Mouse (Mus musculus) ovary, postnatal 10 days (tissue): ENCODE measurements at regions not wholly inside any gene's neighbourhood (a gene's known extent, or its start where the extent isn't known, plus 50 kb on each side); places are given as distances from the start of the nearest gene placed in this dataset.

ENCODE experiments used
- DNase-seq: peaks from one replicate; pipeline ENCODE4 v3.0.0; 2022; ENCODE audit warnings: low spot score

- DNase-seq = no peak
Observed at GRCm38 (mm10) chr13:47868656-47869055, 392.4 kb upstream of the Id4 start.

GRCm38 (mm10) chr13:47869670-47870532 is 391.1 kb upstream of the Id4 start:
- DNase-seq = no peak

GRCm38 (mm10) chr13:47872645-47873044 is 388.4 kb upstream of the Id4 start:
- DNase-seq = no peak

- no peak for DNase-seq
Observed at GRCm38 (mm10) chr13:47892569-47892968, 368.5 kb upstream of the Id4 start.

GRCm38 (mm10) chr13:47894331-47894730 is 366.7 kb upstream of the Id4 start:
- DNase-seq = no peak

- DNase-seq = no peak
Observed at GRCm38 (mm10) chr13:47895256-47895655, 365.8 kb upstream of the Id4 start.

GRCm38 (mm10) chr13:47896646-47897045 is 364.4 kb upstream of the Id4 start:
- DNase-seq = no peak

- no peak for DNase-seq
Observed at GRCm38 (mm10) chr13:47909851-47910530, 351.0 kb upstream of the Id4 start.

- DNase-seq = no peak
Observed at GRCm38 (mm10) chr13:47910531-47910910, 350.5 kb upstream of the Id4 start.

- no peak for DNase-seq
Observed at GRCm38 (mm10) chr13:47916456-47916855, 344.6 kb upstream of the Id4 start.

- DNase-seq = no peak
Observed at GRCm38 (mm10) chr13:47917370-47917769, 343.7 kb upstream of the Id4 start.

- no peak for DNase-seq
Observed at GRCm38 (mm10) chr13:47921044-47921443, 340.0 kb upstream of the Id4 start.

GRCm38 (mm10) chr13:47940696-47941095 is 320.3 kb upstream of the Id4 start:
- DNase-seq = no peak

GRCm38 (mm10) chr13:47942368-47942787 is 318.6 kb upstream of the Id4 start:
- no peak for DNase-seq

- no peak for DNase-seq
Observed at GRCm38 (mm10) chr13:47943645-47944044, 317.4 kb upstream of the Id4 start.

- DNase-seq = no peak
Observed at GRCm38 (mm10) chr13:47948098-47948865, 312.7 kb upstream of the Id4 start.

- DNase-seq = no peak
Observed at GRCm38 (mm10) chr13:47950456-47950855, 310.6 kb upstream of the Id4 start.

- no peak for DNase-seq
Observed at GRCm38 (mm10) chr13:47951043-47951442, 310.0 kb upstream of the Id4 start.

GRCm38 (mm10) chr13:47952946-47953345 is 308.1 kb upstream of the Id4 start:
- no peak for DNase-seq

- no peak for DNase-seq
Observed at GRCm38 (mm10) chr13:47953776-47954175, 307.3 kb upstream of the Id4 start.

GRCm38 (mm10) chr13:47955504-47955903 is 305.5 kb upstream of the Id4 start:
- DNase-seq = no peak

- DNase-seq = no peak
Observed at GRCm38 (mm10) chr13:47957662-47958061, 303.4 kb upstream of the Id4 start.

GRCm38 (mm10) chr13:47974216-47974615 is 286.8 kb upstream of the Id4 start:
- no peak for DNase-seq
